Mouse (Mus musculus): ENCODE results near the gene Scn8a.

Gene Scn8a

DNA sequence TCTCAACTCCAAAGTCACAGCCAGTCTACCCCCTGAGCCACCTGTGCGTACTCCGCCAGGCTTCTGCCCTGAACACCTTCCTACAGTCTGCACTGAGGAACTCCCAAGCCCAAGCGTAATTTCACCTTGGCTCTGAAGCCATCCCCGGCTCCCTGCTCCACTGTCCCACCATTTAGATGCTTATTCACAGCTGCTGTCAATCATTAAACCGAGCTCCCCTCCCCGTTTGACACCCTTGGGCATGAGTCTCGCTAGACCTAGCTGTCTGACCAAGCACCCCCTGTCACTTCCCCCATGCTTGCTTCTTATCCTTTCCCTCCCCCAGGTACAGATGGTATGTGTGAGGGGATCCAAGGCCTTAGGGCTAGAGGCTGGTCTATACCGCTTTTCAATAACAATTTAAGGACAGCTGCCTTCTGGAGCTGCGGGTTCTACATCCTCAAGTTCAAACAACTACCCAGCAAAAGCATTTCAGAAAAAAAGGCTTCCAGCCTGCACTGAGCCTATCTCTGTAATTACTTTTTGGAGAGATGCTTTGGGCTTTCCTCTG, 200.1 kb downstream of the Scn8a start:
- DNase-seq (ENCODE audit: low read depth, low spot score): no peak

DNA sequence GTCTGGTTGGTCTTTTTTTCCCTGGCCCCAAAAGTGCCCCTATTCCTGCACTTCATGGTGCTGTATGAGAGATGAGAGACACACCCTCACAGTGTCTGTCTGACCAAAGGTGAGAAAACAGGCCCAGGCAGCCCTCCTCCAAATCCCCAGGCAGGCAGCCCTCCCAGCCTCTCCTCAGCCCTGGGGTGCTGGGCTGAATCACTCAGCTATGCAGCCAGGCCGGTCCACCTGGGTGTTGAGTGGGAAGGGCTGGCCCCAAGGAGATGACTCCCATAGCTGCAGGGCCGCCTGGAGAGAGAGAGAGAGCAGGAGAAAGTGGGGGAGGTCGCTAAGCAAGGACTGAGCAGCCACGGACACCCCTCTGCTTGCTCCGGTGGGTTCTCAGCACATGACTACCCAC, 201.1 kb downstream of the Scn8a start:
- DNase-seq (ENCODE audit: low read depth, low spot score): no peak

DNA sequence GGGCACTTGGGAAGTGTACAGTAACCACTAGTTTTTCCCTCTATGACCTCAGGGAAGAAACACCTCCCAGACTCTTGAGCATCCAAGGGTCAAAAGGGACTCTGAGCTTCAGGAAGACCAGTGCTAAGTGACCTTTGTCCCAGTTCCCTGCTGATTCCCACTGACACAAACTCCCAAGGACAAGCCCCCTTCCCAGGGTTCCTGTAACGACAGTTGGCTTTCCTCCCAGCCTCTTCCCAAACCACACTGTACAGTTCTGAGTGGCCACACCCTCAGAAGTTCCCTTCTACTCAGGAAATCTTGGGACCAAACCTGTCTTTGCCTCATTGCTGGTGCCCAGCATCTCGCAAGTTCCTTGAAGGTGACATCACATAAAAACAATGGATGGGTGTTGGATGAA, 203.1 kb downstream of the Scn8a start:
- DNase-seq (ENCODE audit: low read depth, low spot score): no peak

DNA sequence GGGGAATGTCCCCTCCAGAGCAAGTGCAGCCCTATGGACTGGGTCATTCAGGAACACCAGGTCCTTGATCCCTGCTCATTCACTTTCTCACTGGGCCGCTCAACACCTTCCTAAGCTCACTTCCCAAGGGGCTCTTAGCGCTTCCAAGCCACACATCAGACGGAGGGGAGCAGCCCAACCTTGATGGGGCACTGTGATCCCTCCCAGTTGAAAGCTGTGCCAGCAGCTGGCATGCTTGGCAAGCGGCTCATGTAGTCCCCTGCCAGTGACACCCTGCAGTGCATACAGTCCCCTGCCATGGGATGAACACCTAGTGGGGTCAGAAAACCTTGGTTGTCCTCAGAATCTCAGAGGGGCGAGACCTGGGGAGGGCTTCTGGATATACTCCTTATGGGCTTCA, 204.4 kb downstream of the Scn8a start:
- no peak for DNase-seq (ENCODE audit: low read depth, low spot score)

DNA sequence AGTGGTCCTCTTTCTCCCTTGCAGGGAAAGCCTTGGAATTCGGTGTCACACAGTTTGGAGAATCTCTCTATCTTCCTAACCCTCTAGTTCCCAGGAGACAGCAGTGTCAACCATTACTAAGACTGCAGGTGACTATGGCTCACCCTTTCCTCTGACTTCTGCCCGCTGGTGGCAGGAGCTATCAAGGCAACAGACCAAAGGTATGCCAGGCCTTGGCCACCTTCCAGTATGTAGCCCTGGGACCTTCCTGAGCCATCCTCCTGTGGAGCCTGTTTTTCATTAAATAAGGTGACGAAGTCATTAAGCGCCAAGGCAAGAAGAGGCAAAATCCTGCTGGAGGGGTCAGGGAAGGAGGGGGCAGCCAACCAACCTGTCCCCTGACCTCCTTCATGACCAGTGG, 205.5 kb downstream of the Scn8a start:
- DNase-seq (ENCODE audit: low read depth, low spot score): no peak

DNA sequence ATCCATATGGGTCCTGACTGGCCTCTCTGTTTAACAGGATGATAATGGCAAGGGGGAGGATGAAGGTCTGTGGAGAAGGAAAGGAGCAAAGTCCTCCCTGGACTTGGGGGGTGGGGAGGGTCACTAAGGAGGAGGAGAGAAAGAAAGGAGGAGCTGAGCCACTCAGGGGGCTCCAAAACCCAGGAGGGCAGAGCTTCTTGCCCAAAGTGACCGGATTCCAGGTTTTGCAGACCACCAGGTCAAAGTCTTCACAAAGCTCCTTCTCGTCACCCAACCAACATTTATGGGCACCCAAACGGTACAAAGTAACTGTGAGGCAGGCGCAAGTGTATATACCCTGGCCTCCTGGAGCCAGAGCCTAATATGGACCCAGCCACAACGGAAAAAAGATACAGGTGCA, 206.0 kb downstream of the Scn8a start:
- DNase-seq (ENCODE audit: low read depth, low spot score): no peak

DNA sequence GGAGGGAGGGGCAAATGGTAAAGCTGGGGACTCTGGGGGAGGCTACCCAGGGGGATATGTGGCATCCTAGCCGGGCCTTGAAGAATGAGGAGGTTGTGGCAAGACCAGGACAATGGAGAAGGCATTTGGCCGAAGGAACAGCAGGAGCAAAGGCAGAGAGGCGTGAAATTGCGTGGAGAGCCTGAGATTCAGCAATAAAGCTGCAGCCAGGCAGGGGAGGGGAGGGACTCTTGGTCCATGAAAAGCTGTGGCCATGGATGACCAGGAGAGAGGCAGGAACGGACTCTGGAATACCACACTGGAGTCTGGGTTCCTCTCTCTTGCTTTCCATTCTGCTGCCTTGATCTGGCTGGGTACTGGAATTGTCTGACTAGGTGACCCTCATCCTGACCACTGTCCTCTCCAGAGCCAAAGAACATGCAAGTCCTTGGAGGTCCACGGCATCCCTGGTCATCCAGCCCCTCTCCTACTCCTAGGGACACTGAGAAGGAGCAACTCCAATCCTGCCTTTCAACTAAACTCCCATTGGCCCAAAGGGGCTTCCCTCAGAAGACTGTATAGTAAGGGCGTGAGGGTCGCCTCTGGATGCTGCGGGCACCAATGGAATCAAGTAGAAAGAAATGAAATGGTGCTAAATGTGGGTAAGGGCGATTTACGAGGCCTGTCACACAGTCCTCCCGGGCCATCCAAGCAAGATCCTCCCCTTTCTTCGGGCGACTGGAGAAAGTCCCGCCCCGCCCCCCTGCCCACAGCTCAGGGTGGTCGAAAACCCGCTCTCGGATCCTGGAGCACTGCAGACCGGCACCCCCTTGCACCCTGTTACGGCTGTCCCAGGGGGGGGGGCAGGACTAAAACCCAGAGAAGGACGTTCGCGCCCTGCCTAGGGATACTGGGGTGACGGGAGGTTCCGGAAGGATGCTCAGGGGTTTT, 206.7 kb downstream of the Scn8a start:
- no peak for DNase-seq (ENCODE audit: low read depth, low spot score)

DNA sequence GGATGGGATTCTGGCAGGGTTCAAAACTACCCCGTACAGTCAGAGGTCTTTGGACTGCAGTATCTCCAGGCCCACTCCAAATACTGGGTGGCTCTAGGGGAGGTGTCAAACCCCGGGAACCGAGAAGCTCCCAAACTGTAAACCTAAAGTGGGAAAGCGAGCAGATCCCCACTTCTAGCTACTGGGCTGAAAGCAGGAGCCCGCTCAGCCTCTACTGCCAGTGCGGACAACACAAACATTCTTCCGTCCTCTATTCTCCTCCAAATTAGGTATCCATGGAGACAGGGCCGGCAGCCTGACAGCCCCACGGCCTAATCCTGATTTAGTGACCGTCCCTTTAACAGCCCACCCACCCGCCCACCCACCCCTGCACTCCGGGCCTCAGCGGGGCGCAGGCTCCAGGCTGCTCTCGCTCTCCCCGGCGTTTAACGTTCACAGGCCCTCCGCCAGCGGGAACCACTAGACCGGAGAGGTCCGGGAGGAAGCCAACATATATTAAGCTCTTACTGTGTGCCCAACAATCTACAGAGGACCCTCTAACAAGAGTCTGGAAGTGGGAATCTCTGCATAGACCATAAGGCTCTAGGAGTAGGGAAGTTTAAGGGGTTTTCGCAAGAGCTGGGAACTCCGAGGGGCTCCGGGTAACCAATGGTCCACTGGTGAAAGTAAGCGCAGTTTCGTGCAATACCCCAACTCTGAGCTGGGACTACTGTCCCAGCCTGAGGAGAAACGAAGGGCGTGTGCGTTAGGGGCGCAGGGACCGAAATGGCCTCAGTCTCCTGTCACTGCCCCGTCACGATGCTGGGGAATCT, 207.5 kb downstream of the Scn8a start:
- no peak for DNase-seq (ENCODE audit: low read depth, low spot score)

DNA sequence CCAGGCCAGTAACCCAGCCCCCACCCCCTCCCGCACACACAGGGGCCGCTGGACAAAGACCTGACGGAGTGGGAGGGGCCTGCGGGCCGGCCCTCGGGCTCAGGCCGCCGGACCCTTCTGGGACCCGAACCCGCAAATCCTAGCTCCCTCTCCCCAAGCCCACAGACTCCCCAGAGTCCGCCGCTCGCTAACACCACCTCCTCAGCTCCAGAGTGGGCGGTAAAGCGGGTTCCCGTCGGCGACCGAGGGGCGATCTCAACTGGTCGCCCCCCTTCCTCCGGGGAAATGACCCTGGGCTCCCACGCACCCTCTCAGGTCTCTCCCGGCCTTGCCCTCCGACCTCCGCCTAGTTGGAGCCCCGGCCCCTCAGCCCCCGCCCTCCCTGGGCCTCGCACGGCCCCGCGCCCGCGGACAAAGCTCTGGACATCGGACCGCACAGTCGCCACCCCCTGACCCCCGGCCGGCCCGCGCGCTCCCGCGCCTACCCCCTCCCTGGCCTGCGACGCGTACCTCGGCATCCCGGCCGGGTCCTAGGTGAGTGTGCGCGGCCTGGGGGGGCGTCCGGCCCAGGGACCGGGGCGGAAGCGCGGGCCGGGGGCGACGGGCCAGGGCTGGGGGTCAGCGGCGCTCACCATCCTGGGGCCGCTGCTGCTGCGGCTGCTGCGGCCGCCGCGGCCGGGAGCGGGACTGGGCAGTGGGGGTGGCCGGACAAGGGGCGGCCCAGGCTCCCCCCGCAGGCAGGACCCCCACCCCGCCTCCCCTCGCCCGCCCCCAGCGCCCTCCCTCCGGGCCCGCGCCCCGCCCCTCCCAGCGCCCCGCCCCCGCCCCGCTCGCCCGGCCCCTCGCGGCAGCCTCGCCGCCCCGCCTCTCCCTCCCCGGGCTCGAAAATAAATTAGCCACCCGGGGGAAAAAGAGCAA, 208.4 kb downstream of the Scn8a start, which contains the start of gene Fignl2:
TSS of gene Fignl2 (minus strand) at position 755 of the 918 bp plus-strand sequence.
- no peak for DNase-seq (ENCODE audit: low read depth, low spot score)

DNA sequence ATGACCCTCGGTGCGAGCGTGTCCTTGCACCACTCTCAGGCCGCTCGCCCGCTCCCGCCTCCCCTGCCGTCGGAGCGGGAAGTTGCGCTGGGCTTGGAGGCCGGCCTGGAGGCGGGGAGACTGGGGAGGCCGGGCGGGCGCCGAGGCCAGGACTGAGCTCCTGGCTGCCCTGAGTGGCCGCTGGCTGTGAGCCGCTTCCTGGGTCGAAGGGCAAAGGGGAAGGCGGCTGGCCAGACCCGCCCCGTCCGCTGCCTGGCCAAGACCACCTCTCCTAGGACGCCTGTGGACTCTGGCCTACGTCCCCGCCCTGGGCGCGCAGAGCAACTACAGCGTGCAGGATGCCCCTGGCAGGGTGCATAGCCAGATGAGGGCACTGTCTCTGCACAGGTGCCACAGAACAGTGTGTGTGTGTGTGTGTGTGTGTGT, 209.1 kb downstream of the Scn8a start:
- peak; percentile 26 for DNase-seq (ENCODE audit: low read depth, low spot score)

DNA sequence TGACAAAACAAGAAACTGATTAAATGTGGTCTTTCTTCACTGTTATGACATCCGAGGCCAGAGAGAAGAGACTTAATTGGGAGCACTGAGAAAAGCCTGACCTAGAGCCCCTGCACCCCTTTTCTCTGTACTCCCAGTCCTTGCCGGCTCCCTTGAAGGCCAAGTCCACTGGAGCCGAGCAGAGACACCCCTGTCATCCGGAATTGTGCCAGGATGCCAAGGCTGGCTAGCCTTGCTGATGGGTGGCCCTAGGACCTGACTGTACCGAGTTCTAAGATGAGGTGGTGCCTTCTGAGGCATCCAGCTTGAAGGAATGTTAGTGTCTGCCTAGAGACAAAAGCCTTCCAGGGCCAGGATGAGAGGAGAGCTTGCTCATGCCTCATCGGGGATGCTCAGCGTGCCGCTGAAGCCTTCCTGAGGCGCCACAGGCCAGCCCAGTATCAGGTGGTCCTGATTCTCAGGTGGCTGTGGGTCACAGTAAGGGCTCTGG, 210.4 kb downstream of the Scn8a start:
- no peak for DNase-seq (ENCODE audit: low read depth, low spot score)

DNA sequence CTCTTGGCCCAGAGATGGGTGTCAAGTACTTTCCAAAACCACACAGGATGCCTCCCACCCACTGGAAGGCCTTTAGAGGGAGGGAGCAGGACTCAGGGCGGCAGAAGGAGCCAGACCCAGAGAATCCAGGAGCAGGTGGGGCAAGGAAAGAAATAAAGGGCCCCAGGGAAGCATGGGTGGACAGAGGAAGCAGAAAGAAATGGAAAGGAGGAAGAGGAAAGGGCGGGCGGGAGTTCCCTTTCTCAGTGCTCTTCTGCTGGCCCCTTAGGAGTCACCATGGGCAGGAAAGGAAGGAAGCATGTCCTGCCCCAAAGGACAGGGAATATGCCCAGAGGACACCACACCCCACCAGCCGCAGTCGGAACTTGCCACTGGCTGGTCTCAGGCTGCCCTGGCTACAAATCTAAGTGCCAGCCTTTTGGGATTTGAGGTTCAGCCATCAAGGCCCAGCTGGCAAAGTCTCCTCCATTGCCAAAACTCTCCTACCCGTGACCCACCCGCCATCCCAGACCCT, 211.4 kb downstream of the Scn8a start:
- DNase-seq (ENCODE audit: low read depth, low spot score): no peak

DNA sequence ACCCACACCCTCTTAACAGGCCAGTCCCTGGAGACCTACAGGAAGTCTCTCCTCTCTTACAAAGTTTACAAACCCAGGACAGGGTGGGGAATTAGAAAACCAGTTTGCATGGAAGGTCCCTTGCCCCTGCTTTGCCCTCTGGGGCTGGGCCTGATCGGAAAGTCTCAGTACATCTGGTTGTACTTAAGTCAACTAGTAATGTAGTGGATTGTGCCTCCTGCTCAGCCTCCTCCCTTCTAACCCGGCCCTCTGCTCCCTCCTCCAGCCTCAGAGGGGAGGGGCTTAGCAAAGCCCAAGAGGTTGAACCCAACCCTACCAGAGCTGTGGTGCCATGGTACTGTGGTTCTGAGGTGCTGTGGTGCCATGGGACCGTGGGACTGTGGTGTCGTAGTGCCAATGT, 212.6 kb downstream of the Scn8a start:
- DNase-seq (ENCODE audit: low read depth, low spot score): no peak

DNA sequence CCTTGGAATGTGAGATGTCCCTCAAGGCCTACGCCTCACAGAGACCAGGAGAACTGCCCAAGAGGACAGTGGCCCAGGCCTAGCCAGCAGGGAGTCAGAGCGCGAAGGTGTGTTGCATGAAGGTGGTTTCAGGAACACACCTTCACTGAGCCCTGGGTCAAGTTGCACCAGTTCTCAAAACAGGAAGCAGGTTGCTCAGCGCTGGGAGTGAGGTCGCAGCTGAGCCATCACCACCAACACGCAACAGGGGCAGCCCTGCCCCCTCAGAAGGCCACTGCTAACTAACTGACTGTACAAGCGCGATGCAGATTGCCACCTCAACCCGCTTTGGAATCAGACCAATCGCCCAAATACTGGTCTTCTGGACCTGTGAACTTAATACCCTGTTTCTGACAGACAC, 214.8 kb downstream of the Scn8a start:
- DNase-seq (ENCODE audit: low read depth, low spot score): no peak

DNA sequence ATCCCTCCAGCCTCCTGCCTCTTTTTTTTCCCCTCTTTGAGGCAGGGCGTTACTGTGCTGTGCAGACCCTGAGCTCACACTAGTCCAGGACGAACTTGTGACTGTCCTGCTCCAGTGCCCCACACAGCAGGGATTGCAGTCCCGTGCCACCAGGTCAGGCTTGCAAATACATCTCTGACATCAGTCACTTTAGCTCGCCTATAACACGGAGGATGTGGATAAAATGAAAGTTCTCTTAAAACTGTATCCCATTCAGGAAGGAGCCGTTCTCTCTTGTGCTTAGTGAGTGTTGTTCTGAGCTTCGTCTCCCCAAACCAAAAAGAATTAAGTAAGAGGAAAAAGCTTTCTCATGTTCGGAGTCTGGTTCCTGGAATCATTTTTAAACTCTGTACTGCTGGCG, 216.8 kb downstream of the Scn8a start:
- no peak for DNase-seq (ENCODE audit: low read depth, low spot score)

DNA sequence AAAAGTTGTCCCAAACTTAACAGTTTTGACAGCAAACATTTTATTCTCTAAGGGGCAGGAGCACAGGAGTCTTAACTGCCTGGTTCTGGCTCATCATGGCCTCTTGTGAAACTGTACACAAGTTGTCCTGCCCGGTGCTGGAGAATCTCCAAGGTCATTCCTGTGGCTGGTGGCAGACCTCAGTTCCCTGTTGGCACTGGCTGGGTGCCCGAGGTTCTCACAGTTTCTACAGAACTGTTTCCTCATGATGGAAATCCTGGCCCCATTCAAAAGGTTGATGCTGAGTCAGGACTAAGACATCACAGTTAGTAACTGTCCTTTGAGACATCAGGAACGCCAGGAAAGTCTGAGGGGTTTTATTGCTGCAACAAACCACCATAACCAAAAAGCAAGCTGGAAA, 217.3 kb downstream of the Scn8a start:
- DNase-seq (ENCODE audit: low read depth, low spot score): no peak

DNA sequence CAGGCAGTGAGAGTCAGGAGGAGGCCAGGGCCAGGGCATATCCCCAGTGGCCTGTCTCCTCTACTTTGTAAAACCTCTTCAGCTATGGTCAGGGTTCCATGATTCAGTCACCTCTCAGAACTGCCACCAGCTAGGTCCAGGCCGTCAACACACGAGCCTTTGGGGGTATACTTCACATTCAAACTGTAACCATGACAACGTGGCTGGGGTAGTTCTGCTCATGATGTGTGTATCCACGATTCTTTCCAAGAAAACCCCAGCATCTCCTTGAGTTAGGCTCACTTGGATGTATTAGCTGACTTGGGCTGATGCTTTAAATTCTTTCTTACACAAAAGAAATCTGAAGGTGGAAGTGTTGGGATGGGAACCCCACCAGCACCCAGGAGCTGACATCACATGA, 218.6 kb downstream of the Scn8a start:
- no peak for DNase-seq (ENCODE audit: low read depth, low spot score)

DNA sequence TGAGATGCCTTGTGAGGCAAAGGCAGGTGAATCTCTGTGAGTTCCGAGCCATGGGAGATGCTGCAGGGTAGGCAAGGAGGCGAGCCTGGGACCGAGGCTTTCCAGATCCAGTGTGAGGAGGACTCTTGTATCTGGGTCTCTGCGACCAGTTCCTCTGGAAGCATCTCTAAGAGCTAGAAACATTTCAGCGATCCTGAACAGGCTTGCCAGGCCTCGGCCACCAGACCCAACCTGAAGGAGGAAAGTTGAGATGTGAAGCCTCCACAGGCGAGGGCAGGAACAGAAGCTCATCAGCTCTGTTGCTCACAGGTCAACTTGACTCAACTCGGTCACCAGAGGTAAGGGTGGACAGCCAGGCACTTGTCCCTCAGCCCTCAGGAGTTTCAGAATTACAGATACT, 221.9 kb downstream of the Scn8a start:
- no peak for DNase-seq (ENCODE audit: low read depth, low spot score)

DNA sequence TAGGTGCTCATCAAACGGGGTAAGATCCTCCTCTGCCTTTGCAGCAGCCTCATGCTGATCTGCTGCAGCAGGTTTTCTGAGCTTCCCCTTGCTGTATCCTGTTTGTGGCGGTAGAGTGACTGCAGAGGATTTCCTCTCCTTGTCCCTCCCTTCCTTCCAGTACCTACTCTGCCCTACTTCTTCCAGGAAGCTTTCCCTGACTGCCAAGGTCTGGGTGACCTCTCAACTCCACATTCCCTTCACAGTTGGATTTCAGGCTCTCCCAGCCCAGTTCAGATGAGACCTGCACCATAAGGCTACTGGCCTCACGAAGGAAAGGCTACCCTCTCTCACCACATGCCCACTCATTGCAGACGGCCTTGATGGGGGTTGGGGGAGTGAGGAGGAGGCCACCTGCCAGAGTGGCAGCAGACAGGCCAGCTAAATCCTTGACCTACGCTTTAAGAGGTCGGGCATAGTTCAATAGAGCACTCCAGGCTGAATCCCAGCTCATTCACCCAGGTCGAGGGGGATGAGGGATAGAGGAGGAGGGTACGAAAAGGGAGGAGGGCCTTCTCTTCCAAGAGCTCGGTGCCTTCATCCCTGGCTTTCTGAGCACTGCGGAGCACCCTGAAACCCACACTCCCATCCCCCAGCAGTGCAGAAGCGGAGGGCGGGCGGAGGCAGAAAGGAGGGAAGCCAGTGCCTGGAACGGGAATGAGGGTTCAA, 222.6 kb downstream of the Scn8a start:
- DNase-seq (ENCODE audit: low read depth, low spot score): no peak

All from CD4-positive helper T cell, adult 2 months (primary cell).